Mouse (Mus musculus) liver, embryonic 14.5 days (tissue): ENCODE data around the gene Fam43b.

Source experiments
- CTCF ChIP-seq: IDR thresholded peaks from 2 replicates; pipeline ENCODE4 v1.5.1; 2016; ENCODE audit warnings: antibody characterized with exemption, low read depth, control low read depth
- EP300 ChIP-seq: IDR thresholded peaks from 2 replicates; pipeline ENCODE4 v1.6.1; 2016; ENCODE audit warnings: antibody characterized with exemption, low read depth

DNA sequence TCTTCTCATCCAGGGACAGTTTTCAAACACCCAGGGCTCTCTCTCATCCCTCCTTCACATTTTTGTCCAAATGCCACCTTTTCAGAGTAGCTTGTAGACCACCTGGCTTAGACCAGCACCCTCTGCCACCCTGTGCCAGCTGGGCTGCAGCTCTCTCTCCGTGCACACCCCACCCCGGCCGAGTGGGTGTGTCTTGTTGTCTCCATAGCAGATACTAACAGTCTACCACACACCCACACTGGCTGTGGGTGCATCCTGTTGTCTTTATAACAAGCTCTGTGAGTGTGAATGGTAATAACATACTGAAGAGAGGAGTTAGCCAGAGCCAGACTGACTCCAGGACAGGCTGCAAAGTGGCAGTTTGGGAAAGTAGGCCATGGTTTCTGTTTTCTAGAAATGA, 19.7 kb upstream of the Fam43b start:
- no peak for TF ChIP-seq CTCF
- TF ChIP-seq EP300 = no peak
